In genomic region chr2:30795889-30796275, GRCm38 (mm10) we compare ENCODE assay signal across 8 mouse cellular contexts. TPM values are rescaled to one million over a fixed set of nuclear protein-coding genes. Genes with fewer than 3 reads are reported as not detected.
DNase-seq lines count a peak whose midpoint lies in the region; ATAC-seq and TF ChIP-seq lines count a peak whose summit lies in the region.

No protein-coding gene starts in this region.

- no peaks in the 10 kb centered on the region for H3K9me3 ChIP-seq in kidney, postnatal 0 days (replicated peaks; ENCODE audit: low read length)
- no peaks in the 10 kb centered on the region for H3K9me3 ChIP-seq in hindbrain, embryonic 10.5 days
- H3K9me3 ChIP-seq in midbrain, embryonic 12.5 days = no peaks in the 10 kb centered on the region

- DNase-seq in kidney, postnatal 0 days (ENCODE audit: low spot score) = no peak
- DNase-seq in kidney, adult 2 months = no peak
- DNase-seq in cerebellum, postnatal 14 days = peak; percentile 38 to 57
- DNase-seq in hindbrain, embryonic 10.5 days (ENCODE audit: low spot score) = no peak
- no peak for DNase-seq in spleen, postnatal 10 days (ENCODE audit: low spot score in 2 of 2)
- no peak for DNase-seq in right cerebral cortex, postnatal 14 days
- no peak for DNase-seq in gastrocnemius, postnatal 10 days

- H3K27ac ChIP-seq in kidney, postnatal 0 days = no peak overlapping the region
- H3K27ac ChIP-seq in kidney, adult 2 months (ENCODE audit: insufficient read depth, low read depth, low read length) = no peak overlapping the region
- H3K27ac ChIP-seq in hindbrain, embryonic 10.5 days = peak overlapping the region; percentile 93
- peak overlapping the region; percentile 77 for H3K27ac ChIP-seq in midbrain, embryonic 12.5 days (replicated peaks)

- H3K36me3 ChIP-seq in kidney, postnatal 0 days (ENCODE audit: insufficient read depth, low read length) = no peaks in the 10 kb centered on the region
- H3K36me3 ChIP-seq in kidney, adult 2 months (ENCODE audit: control insufficient read depth, insufficient read depth, low read length) = no peaks in the 10 kb centered on the region
- H3K36me3 ChIP-seq in hindbrain, embryonic 10.5 days = no peaks in the 10 kb centered on the region
- no peaks in the 10 kb centered on the region for H3K36me3 ChIP-seq in midbrain, embryonic 12.5 days

- 53% methylated on average over 5 of the region's 5 CpGs for WGBS in kidney, postnatal 0 days
- 84% methylated on average over 5 of the region's 5 CpGs for WGBS in kidney, adult 2 months
- WGBS in hindbrain, embryonic 10.5 days = 55% methylated on average over 5 of the region's 5 CpGs
- 68% methylated on average over 5 of the region's 5 CpGs for WGBS in midbrain, embryonic 12.5 days

- H3K9ac ChIP-seq in kidney, postnatal 0 days (ENCODE audit: low read depth, low read length) = 0 out of 2 replicates have a peak overlapping the region, but pooled peaks have one; percentile 23
- H3K9ac ChIP-seq in midbrain, embryonic 12.5 days (replicated peaks) = 0 out of 2 replicates have a peak overlapping the region, but pooled peaks have one; percentile 17

- no peak overlapping the region for H3K4me3 ChIP-seq in kidney, postnatal 0 days (replicated peaks; ENCODE audit: low read depth, low read length)
- no peak overlapping the region for H3K4me3 ChIP-seq in kidney, adult 2 months (ENCODE audit: insufficient read depth, low read depth, low read length)
- peak overlapping the region; percentile 42; the same call in 1 of the 2 replicates for H3K4me3 ChIP-seq in hindbrain, embryonic 10.5 days
- 0 out of 2 replicates have a peak overlapping the region, but pooled peaks have one; percentile 21 for H3K4me3 ChIP-seq in midbrain, embryonic 12.5 days

- ATAC-seq in kidney, postnatal 0 days (replicated peaks; ENCODE audit: low FRiP score, low read depth) = peak; percentile 15; the same call in 1 of the 2 replicates
- no peak for ATAC-seq in midbrain, embryonic 12.5 days (ENCODE audit: low FRiP score, low read depth)

- TF ChIP-seq POLR2A in kidney, adult 2 months (IDR thresholded peaks at IDR 0.05; ENCODE audit: low read depth, low read length) = no peak

- H3K4me1 ChIP-seq in kidney, postnatal 0 days (replicated peaks; ENCODE audit: insufficient read depth, low read length) = peaks cover 9% of the 10 kb centered on the region; the same call in 1 of the 2 replicates
- H3K4me1 ChIP-seq in kidney, adult 2 months (ENCODE audit: control insufficient read depth, insufficient read depth, low read length) = no peaks in the 10 kb centered on the region
- H3K4me1 ChIP-seq in hindbrain, embryonic 10.5 days (replicated peaks) = peaks cover 76% of the 10 kb centered on the region
- peaks cover 44% of the 10 kb centered on the region for H3K4me1 ChIP-seq in midbrain, embryonic 12.5 days

- TF ChIP-seq CTCF in kidney, postnatal 0 days (IDR thresholded peaks at IDR 0.05; ENCODE audit: low read depth) = no peak
- TF ChIP-seq CTCF in kidney, adult 2 months (conservative IDR thresholded peaks at IDR 0.05; ENCODE audit: insufficient read depth, insufficient read length, low read depth, low read length) = no peak

- no peaks in the 10 kb centered on the region for H3K27me3 ChIP-seq in kidney, postnatal 0 days (ENCODE audit: insufficient read depth, low read length)
- H3K27me3 ChIP-seq in kidney, adult 2 months (replicated peaks; ENCODE audit: control insufficient read depth, insufficient read depth, low read length) = no peaks in the 10 kb centered on the region
- peaks cover 41% of the 10 kb centered on the region for H3K27me3 ChIP-seq in hindbrain, embryonic 10.5 days (ENCODE audit: insufficient read depth, poor library complexity, severe bottlenecking)
- H3K27me3 ChIP-seq in midbrain, embryonic 12.5 days = peaks cover 28% of the 10 kb centered on the region

- peak overlapping the region; percentile 43; the same call in 1 of the 2 replicates for H3K4me2 ChIP-seq in kidney, postnatal 0 days (ENCODE audit: low read length)
- peak overlapping the region; percentile 45 for H3K4me2 ChIP-seq in midbrain, embryonic 12.5 days (replicated peaks)

RNA-seq across cellular contexts. Expression of gene 1700001O22Rik, which starts 7.6 kb away (rescaled TPM):
- 4.6 TPM in 2 replicates for polyA plus RNA-seq in kidney, postnatal 0 days (2015; fragmentation: Nextera tagmentation; extraction: Ambion mirVana)
- polyA plus RNA-seq in kidney, adult 2 months (2012; rRNA removed) = 1.7 and 4.1 TPM in 2 replicates
- polyA plus RNA-seq in hindbrain, embryonic 10.5 days (2016; fragmentation: Nextera tagmentation; extraction: Ambion mirVana) = 3.1 and 3.4 TPM in 2 replicates
- 2.4 and 2.6 TPM in 2 replicates for polyA plus RNA-seq in midbrain, embryonic 12.5 days (2016; fragmentation: Nextera tagmentation; extraction: Ambion mirVana)
- total RNA-seq in gastrocnemius, postnatal 10 days (2021) = 1 to 10 TPM in 1 of 2 experiments, under 1 TPM in 1; 0.33 to 1.1 TPM

RNA-seq across cellular contexts. Expression of gene Ntmt1, which starts 11.7 kb away (rescaled TPM):
- polyA plus RNA-seq in kidney, postnatal 0 days (2015; fragmentation: Nextera tagmentation; extraction: Ambion mirVana) = 77.4 and 81.4 TPM in 2 replicates
- polyA plus RNA-seq in kidney, adult 2 months (2012; rRNA removed) = 26.4 and 27.3 TPM in 2 replicates
- 125 and 134 TPM in 2 replicates for polyA plus RNA-seq in hindbrain, embryonic 10.5 days (2016; fragmentation: Nextera tagmentation; extraction: Ambion mirVana)
- polyA plus RNA-seq in midbrain, embryonic 12.5 days (2016; fragmentation: Nextera tagmentation; extraction: Ambion mirVana) = 103 and 110 TPM in 2 replicates
- total RNA-seq in gastrocnemius, postnatal 10 days (2021) = 10 to 100 TPM; 20.1 to 22.8 TPM

RNA-seq across cellular contexts. Expression of gene Asb6, which starts 34.3 kb away (rescaled TPM):
- polyA plus RNA-seq in kidney, postnatal 0 days (2015; fragmentation: Nextera tagmentation; extraction: Ambion mirVana) = 26.1 and 26.9 TPM in 2 replicates
- polyA plus RNA-seq in kidney, adult 2 months (2012; rRNA removed) = 24.5 and 35.2 TPM in 2 replicates
- polyA plus RNA-seq in hindbrain, embryonic 10.5 days (2016; fragmentation: Nextera tagmentation; extraction: Ambion mirVana) = 46.1 and 46.5 TPM in 2 replicates
- 40.3 and 41.0 TPM in 2 replicates for polyA plus RNA-seq in midbrain, embryonic 12.5 days (2016; fragmentation: Nextera tagmentation; extraction: Ambion mirVana)
- 1 to 10 TPM; 8.9 to 9.0 TPM for total RNA-seq in gastrocnemius, postnatal 10 days (2021)

RNA-seq across cellular contexts. Expression of gene Prrx2, which starts 38.9 kb away (rescaled TPM):
- 5.8 and 6.9 TPM in 2 replicates for polyA plus RNA-seq in kidney, postnatal 0 days (2015; fragmentation: Nextera tagmentation; extraction: Ambion mirVana)
- 4.7 and 6.7 TPM in 2 replicates for polyA plus RNA-seq in kidney, adult 2 months (2012; rRNA removed)
- 40.6 and 43.3 TPM in 2 replicates for polyA plus RNA-seq in hindbrain, embryonic 10.5 days (2016; fragmentation: Nextera tagmentation; extraction: Ambion mirVana)
- polyA plus RNA-seq in midbrain, embryonic 12.5 days (2016; fragmentation: Nextera tagmentation; extraction: Ambion mirVana) = 19.8 and 24.9 TPM in 2 replicates
- total RNA-seq in gastrocnemius, postnatal 10 days (2021) = 1 to 10 TPM; 4.3 to 4.8 TPM

Comparison
In these comparisons a context has a peak if more than half of its experiments do, and no peak if none do; other contexts are left out.
1. DNase-seq: peak in cerebellum, postnatal 14 days (2 of 2); none in kidney, postnatal 0 days (single experiment), kidney, adult 2 months (single experiment), hindbrain, embryonic 10.5 days (single experiment), spleen, postnatal 10 days (0 of 2), right cerebral cortex, postnatal 14 days (single experiment) and gastrocnemius, postnatal 10 days (single experiment).
2. H3K27ac ChIP-seq: peak in hindbrain, embryonic 10.5 days (single experiment) and midbrain, embryonic 12.5 days (single experiment); none in kidney, postnatal 0 days (single experiment) and kidney, adult 2 months (single experiment).
3. H3K4me3 ChIP-seq: peak in hindbrain, embryonic 10.5 days (single experiment) and midbrain, embryonic 12.5 days (single experiment); none in kidney, postnatal 0 days (single experiment) and kidney, adult 2 months (single experiment).